Mouse (Mus musculus): ENCODE data around the gene Glcci1.

Glcci1 gene

DNA sequence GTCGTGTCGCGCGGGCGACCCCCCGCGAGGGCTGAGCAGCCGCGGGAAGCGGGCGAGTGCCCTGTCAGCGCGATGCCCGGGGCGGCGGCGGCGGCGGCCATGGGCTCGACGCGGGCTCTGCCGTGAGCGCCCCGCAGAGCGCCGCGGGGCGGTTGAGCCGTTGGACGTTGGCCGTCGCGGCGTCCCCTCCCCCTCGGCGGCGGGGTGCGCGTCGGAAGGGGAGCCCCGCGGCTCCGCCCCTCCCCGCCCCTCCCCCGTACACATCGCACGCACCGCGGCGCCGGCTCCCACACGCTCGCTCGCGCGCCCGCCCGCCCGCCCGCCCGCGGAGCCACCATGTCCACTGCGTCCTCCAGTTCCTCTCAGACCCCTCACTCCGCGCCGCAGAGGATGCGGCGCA lies at the start of gene Glcci1:
Gene Glcci1, plus strand, starts transcription at position 50 of the 400 bp plus-strand sequence.
- no peak for DNase-seq (ENCODE audit: extremely low spot score, low read depth, low spot score)

DNA sequence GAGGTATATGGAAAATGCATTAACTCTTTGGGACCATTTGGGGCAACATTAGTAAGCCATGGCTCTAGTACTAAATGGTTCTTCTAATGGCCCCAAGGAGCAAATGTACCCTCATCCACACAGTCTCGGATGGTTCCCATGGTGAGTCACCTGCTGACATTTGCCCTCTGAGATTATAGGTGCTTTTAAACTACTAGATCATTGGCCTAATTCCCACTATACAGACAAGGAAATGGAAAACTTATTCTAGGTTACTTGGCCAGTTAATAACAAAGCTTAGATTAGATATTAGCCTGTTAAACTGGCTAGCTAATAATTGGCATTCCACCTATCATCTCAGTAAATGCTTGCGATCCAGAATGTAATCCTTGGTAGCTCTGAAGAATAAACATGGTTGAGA lies 47.0 kb upstream of the Glcci1 start:
- no peak for DNase-seq (ENCODE audit: extremely low spot score, low read depth, low spot score)

DNA sequence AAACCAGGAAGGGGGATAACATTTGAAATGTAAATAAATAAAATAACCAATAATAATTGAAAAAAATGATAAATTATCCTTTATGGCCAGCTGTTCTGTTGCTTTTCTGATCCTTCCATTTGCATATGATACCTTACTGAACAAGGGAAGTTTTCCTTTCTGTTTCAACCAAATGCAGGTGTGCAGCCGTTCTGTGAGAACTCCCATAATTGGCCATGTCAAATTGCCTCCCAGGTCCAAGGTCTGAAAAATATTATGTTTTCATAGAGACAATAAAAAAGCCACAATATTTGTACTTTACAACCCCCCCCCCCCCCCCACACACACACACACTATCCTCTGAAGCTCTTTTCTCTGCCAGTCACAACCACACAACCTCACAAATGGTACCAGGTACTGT lies 44.0 kb upstream of the Glcci1 start:
- DNase-seq (ENCODE audit: extremely low spot score, low read depth, low spot score), result no peak

DNA sequence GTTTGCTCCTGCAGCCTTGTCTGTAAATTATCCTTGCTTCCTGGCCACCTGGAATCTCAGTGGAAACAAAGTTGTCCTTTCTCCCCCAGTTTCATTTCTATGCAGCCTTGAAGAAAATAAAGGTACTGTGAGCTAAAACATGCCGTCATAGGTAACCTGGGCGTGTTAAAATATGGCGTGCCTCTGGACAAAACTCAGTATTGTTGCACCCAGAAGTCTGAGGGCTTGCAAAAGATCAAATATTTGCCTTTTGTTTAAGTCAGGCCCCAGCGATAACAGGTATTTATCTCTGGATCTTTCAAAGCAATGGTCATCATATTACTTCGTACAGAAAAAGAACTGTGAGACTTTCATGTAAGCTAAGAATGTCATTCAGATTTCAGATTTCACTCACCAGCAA lies 43.4 kb upstream of the Glcci1 start:
- no peak for DNase-seq (ENCODE audit: extremely low spot score, low read depth, low spot score)

DNA sequence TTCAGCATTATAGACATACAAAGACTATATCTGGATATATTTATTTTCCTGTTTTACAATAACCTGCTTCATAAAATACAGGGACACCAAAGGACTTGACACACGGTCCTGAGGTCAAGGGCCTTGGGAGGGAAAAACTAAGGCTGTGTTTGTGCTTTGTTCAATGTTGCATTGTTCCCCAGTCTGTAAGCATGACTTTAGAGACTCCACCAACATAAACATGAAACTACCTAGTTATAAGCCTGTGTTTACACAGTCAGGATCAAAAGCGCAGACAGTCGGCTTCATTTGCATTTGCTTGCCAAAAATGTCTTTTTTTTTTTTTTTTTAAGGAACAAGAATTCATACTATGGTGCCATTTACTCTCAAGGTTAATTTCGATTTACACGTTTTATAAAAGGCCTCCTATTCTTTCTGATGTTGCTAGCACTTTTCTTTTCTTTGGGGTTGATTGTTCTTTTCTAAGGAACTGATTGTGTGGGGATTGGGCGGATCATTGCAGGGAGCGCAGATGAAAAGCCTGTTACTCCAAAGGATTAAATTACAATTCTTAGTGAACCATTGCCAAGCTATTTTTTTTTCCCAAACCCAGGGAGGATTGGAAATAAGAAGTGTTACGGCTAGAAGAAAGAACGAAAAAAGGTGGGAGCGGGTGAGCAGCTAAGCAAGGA lies 41.6 kb upstream of the Glcci1 start:
- DNase-seq (ENCODE audit: extremely low spot score, low read depth, low spot score), result no peak

DNA sequence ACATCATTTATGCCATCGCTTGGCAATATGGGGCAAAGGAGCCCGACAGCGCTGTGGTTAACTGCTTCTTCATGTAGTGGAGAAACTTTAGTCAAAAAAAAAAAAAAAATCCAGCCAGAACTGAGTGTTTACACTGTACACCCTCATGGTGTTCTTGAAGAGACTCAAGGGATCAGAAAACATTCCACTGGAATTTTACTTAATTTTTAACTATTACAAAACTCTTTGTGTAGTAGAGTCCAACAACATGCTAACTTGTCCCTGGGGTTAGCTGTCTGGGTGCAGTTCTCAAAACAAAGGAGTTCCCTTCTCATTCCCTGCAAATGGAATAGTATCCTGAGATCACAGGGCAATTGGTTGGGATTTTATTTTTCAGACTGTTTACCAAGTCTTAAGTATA lies 39.5 kb upstream of the Glcci1 start:
- no peak for DNase-seq (ENCODE audit: extremely low spot score, low read depth, low spot score)

DNA sequence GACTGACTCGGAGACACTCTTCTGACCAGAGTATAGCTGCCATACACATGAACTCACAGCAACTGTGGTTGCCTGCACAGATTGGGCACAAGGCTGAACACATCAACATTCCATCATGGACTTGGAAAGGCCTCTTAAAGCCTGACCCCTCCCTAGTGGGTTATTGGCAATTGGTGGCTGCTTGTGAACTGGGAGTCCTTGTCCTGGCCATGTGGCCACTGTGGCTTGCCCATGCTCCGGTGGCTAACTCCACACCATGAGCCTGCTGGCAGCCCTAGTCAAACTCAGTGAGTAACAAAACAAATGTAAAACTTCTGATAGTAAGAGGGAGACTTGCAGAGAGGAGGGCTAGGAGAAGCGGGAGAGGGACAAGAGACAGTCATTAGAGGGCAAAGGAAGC lies 37.3 kb upstream of the Glcci1 start:
- DNase-seq (ENCODE audit: extremely low spot score, low read depth, low spot score), result no peak

DNA sequence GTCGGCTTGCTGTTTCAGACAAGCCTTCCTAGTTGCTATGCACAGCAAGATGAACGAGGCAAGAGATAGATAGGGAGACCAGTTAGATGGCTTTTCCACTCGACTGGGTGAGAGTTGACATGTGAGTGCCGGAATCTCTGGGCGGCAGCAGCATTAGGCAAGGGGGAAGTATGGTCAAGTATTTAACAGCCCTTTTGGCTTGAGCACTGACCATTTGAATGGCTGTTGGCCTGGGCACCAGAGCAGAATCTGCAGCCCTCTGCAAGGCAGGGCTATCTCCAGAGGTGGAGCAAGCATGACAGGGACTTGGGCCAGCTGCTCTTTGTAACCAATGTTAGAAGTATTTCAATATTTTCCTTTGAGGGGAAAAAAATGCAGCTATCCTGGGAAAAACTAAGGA lies 36.5 kb upstream of the Glcci1 start:
- DNase-seq (ENCODE audit: extremely low spot score, low read depth, low spot score), result no peak

DNA sequence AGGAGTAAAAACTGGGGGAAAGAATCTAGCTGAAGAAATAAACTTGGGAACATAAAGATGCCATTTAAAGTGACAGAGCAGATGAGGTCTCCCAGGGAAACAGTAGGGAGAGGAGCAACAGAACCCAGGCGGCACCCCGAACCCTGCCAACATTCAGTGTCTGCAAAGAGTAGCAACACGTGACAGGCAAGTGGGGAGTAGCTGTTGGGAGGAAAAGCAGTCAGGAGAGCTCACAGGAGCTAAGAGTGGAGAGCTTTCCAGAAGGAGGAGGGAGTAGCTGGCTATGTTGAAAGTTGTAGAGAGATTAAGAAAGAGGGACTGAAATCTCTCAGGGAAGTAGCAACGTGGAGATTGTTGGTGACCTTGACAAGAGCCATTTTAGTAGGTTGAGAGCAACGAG lies 35.9 kb upstream of the Glcci1 start:
- no peak for DNase-seq (ENCODE audit: extremely low spot score, low read depth, low spot score)

DNA sequence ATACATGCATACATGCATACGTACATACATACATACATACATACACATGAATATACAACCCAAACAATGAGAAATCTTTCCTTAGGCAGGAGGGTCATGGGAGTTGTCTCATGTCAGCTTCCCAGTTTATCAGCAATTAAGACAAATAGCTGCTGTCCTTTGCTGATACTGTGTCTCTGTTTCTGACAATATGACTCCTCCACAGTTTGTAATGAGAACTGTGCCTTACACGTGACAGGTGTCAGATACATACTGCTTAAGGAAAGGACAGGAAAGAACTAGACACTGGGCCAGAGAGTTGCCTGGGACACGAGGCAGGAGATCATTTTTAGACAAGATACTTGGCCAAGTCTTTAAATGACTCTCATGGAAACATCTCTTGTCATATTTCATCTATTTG lies 35.1 kb upstream of the Glcci1 start:
- DNase-seq (ENCODE audit: extremely low spot score, low read depth, low spot score), result no peak

DNA sequence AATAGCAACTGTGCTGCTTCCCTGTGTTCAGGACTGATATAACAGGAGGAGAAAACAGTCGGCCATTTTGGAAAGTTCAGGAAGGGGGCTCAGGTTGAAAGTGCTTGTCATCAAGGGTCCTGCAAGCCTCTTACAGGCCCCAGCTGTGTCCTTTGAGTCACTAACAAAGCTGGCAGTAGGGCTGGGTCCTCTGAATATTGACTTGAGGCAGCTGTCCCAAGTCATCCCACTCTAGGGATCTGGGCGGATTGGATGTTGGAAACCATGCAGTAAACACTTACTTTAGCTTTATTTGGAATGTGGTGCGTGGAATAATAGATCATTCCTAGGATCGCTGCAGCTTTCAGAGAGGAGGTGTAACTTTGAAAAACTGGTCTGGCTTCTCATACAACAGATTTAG lies 34.6 kb upstream of the Glcci1 start:
- DNase-seq (ENCODE audit: extremely low spot score, low read depth, low spot score), result no peak

DNA sequence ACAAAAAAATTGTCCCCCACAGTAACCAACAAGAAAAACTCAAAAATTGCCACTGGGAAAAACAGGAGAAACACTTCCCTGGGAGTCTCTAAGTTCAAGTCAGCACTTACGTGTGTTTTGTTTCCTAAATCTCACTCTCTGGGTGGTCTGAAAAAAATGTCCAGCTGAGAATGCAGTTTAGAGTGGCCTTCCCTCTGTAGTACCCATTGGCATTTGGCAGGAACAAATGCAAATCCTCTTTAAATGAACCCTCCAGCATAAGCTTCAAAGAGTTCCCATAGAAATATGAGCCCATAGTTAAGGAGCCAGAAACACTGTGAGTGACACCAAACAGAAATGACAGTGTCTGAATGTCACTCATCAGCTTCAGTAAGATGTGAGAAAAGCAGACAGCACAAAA lies 30.2 kb upstream of the Glcci1 start:
- DNase-seq (ENCODE audit: extremely low spot score, low read depth, low spot score), result no peak

DNA sequence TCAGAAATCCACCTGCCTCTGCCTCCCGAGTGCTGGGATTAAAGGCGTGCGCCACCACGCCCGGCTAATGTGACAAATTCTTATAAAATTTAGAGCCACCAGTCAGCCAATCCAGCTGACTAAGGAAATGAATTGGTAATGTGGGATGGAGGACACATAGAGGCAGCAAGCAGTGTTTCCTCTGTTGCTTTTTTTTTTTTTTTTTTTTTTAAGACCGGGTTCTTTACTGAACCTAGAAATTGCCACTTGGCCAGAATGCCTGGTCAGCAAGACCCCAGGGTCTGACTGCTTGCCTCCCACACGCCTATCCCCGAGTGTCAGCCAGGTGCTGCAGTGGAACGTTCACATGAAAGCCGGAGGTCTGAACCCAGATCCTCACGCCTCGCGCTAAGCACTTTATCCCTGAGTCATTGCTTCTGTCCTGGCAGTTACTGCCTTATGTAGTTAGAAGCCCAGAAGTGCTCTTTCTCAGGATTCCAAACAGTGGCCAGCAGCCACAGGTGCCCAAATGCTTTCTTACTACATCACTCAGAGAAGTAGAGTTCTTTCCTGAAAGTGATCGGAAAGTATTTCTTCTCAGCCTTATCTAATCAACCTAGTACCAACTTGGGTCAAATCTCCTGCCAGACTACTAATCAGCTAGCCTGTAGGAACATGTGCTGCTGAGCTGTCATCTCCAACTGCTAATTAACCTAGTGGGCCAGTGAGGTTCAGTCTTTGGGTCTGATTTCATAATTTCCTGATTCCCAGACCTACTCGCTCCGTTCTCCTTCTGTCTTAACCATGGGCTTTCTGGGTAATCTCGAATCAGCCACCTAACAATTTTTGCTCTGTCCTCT lies 24.7 kb upstream of the Glcci1 start:
- no peak for DNase-seq (ENCODE audit: extremely low spot score, low read depth, low spot score)

DNA sequence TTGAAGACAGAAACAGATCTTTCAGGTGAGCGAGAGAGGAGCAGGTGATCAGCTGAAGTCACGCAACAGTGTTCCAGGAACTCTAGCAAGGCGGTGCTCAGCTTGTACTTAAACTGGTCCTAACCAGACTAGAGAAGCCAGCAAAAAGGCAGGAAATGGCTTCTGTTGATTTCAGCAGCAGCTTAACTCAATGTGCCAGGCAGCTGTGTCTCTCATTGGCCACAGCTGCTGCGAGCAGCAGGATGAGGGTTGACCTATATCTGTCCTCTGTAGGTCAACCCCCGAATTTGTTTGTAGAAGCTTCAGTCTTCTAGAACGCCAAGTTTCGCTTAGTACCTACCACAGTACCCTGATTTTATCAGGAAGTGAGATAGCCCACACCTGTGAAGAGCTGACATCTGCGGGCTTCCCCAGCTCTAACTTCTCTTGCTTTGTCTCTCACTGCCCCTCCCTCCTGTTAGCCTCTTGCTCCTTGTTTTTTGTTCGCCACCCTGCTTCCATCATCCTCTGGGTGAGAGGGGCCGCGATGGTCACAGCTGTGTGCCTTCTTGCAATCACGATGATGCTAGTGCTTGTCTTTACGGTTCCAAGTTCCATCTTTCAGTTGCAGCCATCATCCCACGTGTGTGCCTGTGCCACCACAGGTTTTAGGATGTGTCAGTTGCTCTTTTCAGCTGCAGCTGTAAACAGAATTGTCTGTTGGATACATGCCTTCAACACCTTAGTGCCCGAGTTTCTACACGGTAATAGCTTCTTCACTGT lies 23.8 kb upstream of the Glcci1 start:
- no peak for DNase-seq (ENCODE audit: extremely low spot score, low read depth, low spot score)

DNA sequence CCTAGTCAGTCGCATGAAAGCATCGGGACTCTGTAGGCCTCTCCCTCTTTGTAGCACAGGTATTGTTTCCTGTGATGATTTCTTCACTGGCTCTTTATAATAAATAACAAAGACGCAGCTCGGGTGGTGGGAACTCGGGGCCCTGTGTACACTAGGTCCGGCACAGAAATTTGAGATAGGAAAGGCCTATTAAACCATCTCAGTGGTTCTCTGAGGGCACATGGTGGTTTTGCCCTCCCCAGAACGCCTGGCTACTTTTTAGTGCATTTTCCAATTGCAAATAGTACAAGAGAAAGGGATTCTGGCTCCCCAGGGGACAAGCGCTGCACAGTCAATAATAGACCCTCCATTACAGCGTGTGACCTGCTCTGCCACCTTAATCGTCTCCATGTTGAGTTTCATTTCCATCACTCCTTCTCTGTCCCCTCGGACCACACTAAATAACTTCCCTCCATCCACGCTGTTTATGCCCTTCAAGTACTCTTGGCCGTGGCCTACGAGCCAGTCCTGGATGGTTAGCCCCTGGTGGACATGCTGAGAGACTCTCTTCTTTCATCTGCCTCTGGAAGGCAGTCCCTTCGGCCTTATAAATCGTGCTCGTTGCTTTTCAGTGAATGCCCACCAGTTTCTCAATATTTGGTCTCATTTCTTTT lies 22.9 kb upstream of the Glcci1 start:
- DNase-seq (ENCODE audit: extremely low spot score, low read depth, low spot score), result no peak

DNA sequence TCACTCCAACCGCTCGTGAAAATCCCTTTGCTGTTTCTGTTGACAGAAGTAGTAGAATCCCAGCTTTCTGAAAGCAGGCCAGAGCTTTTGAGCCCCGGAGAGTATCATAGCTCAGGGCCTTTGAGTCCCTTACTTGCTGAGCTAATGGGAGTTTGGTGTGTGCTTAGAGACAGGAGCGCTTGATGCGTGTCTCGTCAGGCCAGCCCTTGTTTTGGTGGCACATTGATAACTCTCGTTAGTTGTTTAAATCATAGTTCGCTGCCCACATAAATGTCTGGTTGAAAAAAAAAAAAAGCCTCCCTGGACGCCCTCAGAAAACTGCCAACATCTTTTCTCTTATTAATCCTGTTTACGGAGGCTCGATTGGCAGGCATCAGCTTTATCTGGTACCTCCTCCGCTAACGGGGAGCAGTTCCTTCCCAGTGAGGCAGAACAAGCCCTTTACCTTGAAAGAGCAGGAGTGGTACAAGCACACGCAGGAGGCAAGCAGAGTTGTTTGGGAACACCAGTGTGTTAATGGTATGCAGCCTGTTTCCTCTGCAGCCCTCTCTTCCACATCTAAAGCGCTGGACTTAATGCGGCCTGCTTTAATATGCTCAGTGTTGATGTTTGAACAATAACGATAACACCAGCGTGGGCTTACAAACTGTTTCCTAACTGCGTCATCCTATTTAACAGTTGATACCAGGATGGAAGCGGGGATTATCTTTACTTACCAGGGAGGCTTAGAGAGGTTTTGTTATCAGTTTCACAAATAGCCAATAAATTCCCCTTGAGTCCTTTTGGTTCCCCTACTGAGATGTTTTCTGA lies 22.2 kb upstream of the Glcci1 start:
- no peak for DNase-seq (ENCODE audit: extremely low spot score, low read depth, low spot score)

DNA sequence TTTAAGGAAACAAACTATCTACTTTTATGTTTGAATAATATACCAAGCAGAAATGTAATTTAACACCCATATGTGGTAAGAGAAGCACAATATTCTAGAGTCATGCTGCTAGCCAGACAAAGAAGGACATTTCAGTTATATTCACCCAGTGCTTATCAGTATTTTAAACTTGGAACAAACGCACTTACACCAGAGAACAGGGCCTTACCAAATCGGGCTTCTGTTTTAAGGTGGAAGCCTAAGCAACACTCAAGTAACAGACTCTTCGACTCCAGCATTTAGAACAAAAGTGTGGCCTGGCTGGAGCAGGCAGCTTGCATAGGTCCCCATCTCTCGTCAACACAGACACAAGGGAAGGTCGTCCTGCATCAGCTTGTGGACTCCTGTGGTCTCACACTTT lies 21.2 kb upstream of the Glcci1 start:
- DNase-seq (ENCODE audit: extremely low spot score, low read depth, low spot score), result no peak

DNA sequence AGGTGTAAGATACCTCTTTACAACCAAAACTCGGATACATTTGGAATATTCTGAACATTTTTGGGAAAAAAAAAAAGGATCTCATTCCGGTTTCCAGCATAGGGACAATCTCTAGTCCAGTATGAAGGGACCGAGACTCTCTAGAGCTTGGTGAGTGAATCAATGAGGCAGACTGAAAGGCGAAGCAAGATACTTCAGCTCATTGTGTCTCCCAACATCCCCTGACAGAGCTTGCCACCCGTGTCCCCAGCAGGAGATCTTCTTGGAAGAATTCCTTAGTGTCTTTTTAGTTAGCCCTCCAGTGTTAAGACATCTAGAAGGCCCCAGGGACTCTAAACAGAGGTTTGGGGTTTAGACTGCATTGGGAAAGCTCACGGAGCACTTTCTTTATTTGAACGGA lies 20.1 kb upstream of the Glcci1 start:
- no peak for DNase-seq (ENCODE audit: extremely low spot score, low read depth, low spot score)

DNA sequence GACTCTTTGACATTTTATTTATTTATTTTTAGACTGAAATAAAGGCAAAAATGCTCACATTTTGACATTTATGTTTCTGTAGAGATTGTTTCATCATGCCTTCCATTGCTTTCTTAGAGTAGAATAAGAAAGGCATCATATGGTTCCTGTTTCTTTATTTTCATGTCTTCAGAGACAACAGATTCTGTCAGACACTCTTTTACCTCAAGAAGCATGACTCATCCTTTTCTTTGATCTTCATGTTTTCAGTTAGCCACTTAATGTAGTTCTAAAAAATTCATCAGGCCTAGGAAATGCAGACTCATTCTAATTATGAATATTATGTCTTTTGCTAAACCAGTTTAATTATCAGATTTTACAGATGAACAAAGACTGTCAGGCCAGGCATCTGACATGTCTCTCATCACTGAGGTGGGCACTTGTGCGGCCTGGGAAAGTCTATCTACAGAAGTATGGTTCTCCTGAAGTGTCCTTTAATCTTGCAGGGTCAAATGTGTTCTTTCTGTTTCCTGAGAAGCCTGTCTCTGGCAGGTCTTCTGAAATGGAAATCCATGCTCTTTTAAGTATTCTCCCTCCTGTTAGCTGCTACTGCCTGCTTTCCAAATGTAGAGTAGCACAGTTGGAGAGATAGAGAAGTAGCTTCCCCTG lies 19.3 kb upstream of the Glcci1 start:
- DNase-seq (ENCODE audit: extremely low spot score, low read depth, low spot score), result no peak

DNA sequence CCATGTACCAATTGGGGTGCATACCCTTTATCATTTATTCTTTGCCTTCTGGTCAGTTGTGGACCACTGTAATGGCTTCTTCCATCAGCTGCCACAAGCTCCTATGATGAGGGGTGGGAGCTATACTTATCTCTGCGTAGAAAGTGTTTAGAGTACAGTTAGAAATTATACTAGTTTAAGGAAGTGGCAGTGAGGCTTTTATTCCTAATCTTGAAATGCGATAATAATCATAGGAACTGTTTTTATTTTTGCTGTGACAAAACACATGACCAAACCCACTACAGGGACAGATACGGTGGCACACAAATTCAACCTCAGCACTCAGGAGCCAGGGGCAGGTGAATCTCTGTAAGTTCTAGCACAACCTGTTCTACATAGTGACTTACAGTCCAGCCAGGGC lies 17.2 kb upstream of the Glcci1 start:
- no peak for DNase-seq (ENCODE audit: extremely low spot score, low read depth, low spot score)
